ENCODE assay signal across 10 mouse cellular contexts in the genomic region with DNA sequence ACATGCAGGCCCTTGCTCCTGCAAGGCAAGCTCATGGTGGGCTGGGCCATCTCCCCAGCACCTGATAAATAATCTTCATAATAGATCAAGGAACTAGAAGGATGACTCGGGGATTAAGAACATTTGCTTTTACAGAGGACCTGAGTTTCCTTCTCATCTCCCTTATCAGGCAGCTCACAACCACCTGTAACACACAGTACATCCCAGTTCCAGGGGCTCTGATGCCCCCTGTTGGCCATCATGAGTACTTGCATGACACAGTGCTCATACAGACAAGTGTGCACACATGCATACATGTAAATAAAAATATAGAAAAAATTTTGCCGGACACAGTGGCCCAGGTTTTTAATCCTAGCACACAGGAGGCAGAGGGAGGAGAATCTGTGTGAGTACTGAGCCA. TPM values are rescaled to one million over a fixed set of nuclear protein-coding genes. Genes with fewer than 3 reads are reported as not detected.
A peak's percentile ranks its signal among the peaks of the same experiment; 100 is the strongest.
DNase-seq lines count a peak whose midpoint lies in the region; ATAC-seq and TF ChIP-seq lines count a peak whose summit lies in the region.
"Had no signal": no experiment of that assay in that cellular context is flagged by ENCODE, and none has a peak within 500 bp of the region (broad histone marks: within the 10 kb centered on the region; RNA-seq: fewer than 3 reads in every experiment).

No protein-coding gene starts in this region.

- peak; percentile 63 for TF ChIP-seq CTCF in cerebellum, adult 2 months (IDR thresholded peaks at IDR 0.05; ENCODE audit: borderline replicate concordance, insufficient read depth, low read depth, low read length)
- peak; percentile 66 for TF ChIP-seq CTCF in lung, postnatal 0 days (IDR thresholded peaks at IDR 0.05)
- peak; percentile 30; the same call in 1 of the 2 replicates for TF ChIP-seq CTCF in embryonic fibroblast, embryonic 13.5 days (IDR thresholded peaks at IDR 0.05; ENCODE audit: borderline replicate concordance, insufficient read depth, low read length)

- no peak for ATAC-seq in lung, postnatal 0 days

- no peak overlapping the region for H3K4me2 ChIP-seq in lung, postnatal 0 days (replicated peaks; ENCODE audit: low read depth, low read length)
- H3K4me2 ChIP-seq: heart, embryonic 13.5 days had no signal

- H3K27me3 ChIP-seq in cerebellum, adult 2 months (ENCODE audit: control insufficient read depth, insufficient read depth, low read length), result no peaks in the 10 kb centered on the region
- no peaks in the 10 kb centered on the region for H3K27me3 ChIP-seq in lung, postnatal 0 days (replicated peaks; ENCODE audit: insufficient read depth, low read length)
- H3K27me3 ChIP-seq in forebrain, embryonic 10.5 days (ENCODE audit: poor library complexity, severe bottlenecking), result no peaks in the 10 kb centered on the region
- H3K27me3 ChIP-seq: heart, embryonic 13.5 days had no signal

- no peak overlapping the region for H3K4me3 ChIP-seq in cerebellum, adult 2 months (replicated peaks; ENCODE audit: insufficient read depth, low read depth, low read length)
- H3K4me3 ChIP-seq in lung, postnatal 0 days (ENCODE audit: low read depth, low read length), result no peak overlapping the region
- no peak overlapping the region for H3K4me3 ChIP-seq in embryonic fibroblast, embryonic 13.5 days (ENCODE audit: insufficient read depth, low read length)
- no peak overlapping the region for H3K4me3 ChIP-seq in forebrain, embryonic 10.5 days
- H3K4me3 ChIP-seq: heart, embryonic 13.5 days had no signal

- H3K36me3 ChIP-seq in lung, postnatal 0 days (ENCODE audit: insufficient read depth, low read length), result no peaks in the 10 kb centered on the region
- H3K36me3 ChIP-seq in forebrain, embryonic 10.5 days (replicated peaks), result no peaks in the 10 kb centered on the region
- H3K36me3 ChIP-seq: heart, embryonic 13.5 days had no signal

- DNase-seq in cerebellum, adult 2 months, result no peak
- DNase-seq in cerebellum, adult 11 months, result no peak
- no peak for DNase-seq in lung, postnatal 0 days (ENCODE audit: low spot score)
- DNase-seq in lung, postnatal 14 days, result no peak
- DNase-seq in thymus, postnatal 0 days (ENCODE audit: low spot score), result peak; percentile 62
- DNase-seq in left cerebral cortex, postnatal 4 days, result no peak
- no peak for DNase-seq in forebrain, embryonic 10.5 days (ENCODE audit: extremely low spot score, low spot score)
- DNase-seq: kidney, postnatal 14 days had no signal

- no peak overlapping the region for H3K27ac ChIP-seq in cerebellum, adult 2 months (ENCODE audit: insufficient read depth, low read length)
- H3K27ac ChIP-seq in lung, postnatal 0 days (ENCODE audit: low read length), result no peak overlapping the region
- no peak overlapping the region for H3K27ac ChIP-seq in embryonic fibroblast, embryonic 13.5 days (ENCODE audit: insufficient read depth, low read length)
- no peak overlapping the region for H3K27ac ChIP-seq in forebrain, embryonic 10.5 days
- H3K27ac ChIP-seq: heart, embryonic 13.5 days had no signal

- no peaks in the 10 kb centered on the region for H3K9me3 ChIP-seq in lung, postnatal 0 days (ENCODE audit: low read length)
- peaks cover 19% of the 10 kb centered on the region for H3K9me3 ChIP-seq in forebrain, embryonic 10.5 days

- H3K9ac ChIP-seq in lung, postnatal 0 days (replicated peaks; ENCODE audit: low read depth), result no peak overlapping the region
- H3K9ac ChIP-seq: heart, embryonic 13.5 days had no signal

- no peak for TF ChIP-seq POLR2A in cerebellum, adult 2 months (IDR thresholded peaks at IDR 0.05; ENCODE audit: borderline replicate concordance, insufficient read depth, low read length)
- TF ChIP-seq POLR2A in embryonic fibroblast, embryonic 13.5 days (IDR thresholded peaks at IDR 0.05; ENCODE audit: low read depth, low read length), result no peak

- intact Hi-C loops in left cerebral cortex, postnatal 4 days (cut with DNase I), result no loop called here

- whole genome bisulfite sequencing in cerebellum, adult 2 months, result 83% methylated on average over 2 of the region's 2 CpGs
- 68% methylated on average over 2 of the region's 2 CpGs for WGBS in lung, postnatal 0 days
- WGBS in forebrain, embryonic 10.5 days, result 93% methylated on average over 2 of the region's 2 CpGs

- no peak for TF ChIP-seq EP300 in lung, postnatal 0 days (IDR thresholded peaks at IDR 0.05)

- no peaks in the 10 kb centered on the region for H3K4me1 ChIP-seq in cerebellum, adult 2 months (ENCODE audit: control insufficient read depth, insufficient read depth, low read length)
- H3K4me1 ChIP-seq in lung, postnatal 0 days (ENCODE audit: insufficient read depth, low read depth, low read length), result no peaks in the 10 kb centered on the region
- no peaks in the 10 kb centered on the region for H3K4me1 ChIP-seq in embryonic fibroblast, embryonic 13.5 days (ENCODE audit: control insufficient read depth, insufficient read depth, low read length)
- no peaks in the 10 kb centered on the region for H3K4me1 ChIP-seq in forebrain, embryonic 10.5 days
- H3K4me1 ChIP-seq: heart, embryonic 13.5 days had no signal

RNA-seq across cellular contexts. Expression of gene Gtf2ird1, which starts 17.4 kb away (rescaled TPM):
- polyA plus RNA-seq in cerebellum, adult 2 months (2012; rRNA removed), result 47.0 and 47.6 TPM in 2 replicates
- polyA plus RNA-seq in lung, postnatal 0 days (2015; fragmentation: Nextera tagmentation; extraction: Ambion mirVana), result 31.9 and 36.1 TPM in 2 replicates
- polyA plus RNA-seq in embryonic fibroblast, embryonic 13.5 days (2011; ENCODE audit: insufficient read length, low read depth, missing spikeins), result 52.0 and 58.2 TPM in 2 replicates
- 54.7 and 67.4 TPM in 2 replicates for polyA plus RNA-seq in thymus, postnatal 0 days (2015; fragmentation: Nextera tagmentation; extraction: Ambion mirVana)
- 10 to 100 TPM; 67.6 to 81.6 TPM for total RNA-seq in left cerebral cortex, postnatal 4 days (2021)
- polyA plus RNA-seq in forebrain, embryonic 10.5 days (2016; fragmentation: Nextera tagmentation; extraction: Ambion mirVana), result 92.6 and 98.9 TPM in 2 replicates
